ENCODE assay signal across 9 mouse cellular contexts in the genomic region with DNA sequence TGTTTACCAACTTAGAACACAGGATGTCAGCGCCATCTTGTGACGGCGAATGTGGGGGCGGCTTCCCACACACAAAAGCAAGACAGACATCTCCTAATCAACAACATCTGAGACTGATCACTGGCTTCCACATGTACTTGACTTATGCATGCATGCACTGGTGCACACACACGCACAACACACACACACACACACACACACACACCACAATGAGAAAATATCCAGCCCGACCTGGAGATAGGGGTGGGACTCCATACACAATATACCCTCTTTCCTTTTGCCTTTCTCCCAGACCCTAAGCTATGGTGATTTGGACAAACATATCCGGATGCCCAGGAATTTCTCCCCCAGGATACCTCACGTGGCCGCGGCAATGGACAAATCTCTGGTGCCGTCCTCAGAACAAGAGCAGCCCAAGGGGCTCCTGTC. TPM values are rescaled to one million over a fixed set of nuclear protein-coding genes. Genes with fewer than 3 reads are reported as not detected.
DNase-seq lines count a peak whose midpoint lies in the region; ATAC-seq and TF ChIP-seq lines count a peak whose summit lies in the region.
"Had no signal": no experiment of that assay in that cellular context is flagged by ENCODE, and none has a peak within 500 bp of the region (broad histone marks: within the 10 kb centered on the region; RNA-seq: fewer than 3 reads in every experiment).

No protein-coding gene starts in this region.

- no peak for TF ChIP-seq POLR2A in lung, adult 2 months (IDR thresholded peaks at IDR 0.05; ENCODE audit: borderline replicate concordance, extremely low read depth, low read depth, low read length)

- no peaks in the 10 kb centered on the region for H3K27me3 ChIP-seq in forebrain, embryonic 14.5 days (replicated peaks; ENCODE audit: control insufficient read depth, insufficient read depth, low read length)
- no peaks in the 10 kb centered on the region for H3K27me3 ChIP-seq in neural tube, embryonic 15.5 days (replicated peaks)

- 0 out of 2 replicates have a peak, but pooled peaks have one; percentile 6 for ATAC-seq in forebrain, embryonic 14.5 days
- ATAC-seq in neural tube, embryonic 15.5 days (ENCODE audit: low FRiP score): no peak

- no peaks in the 10 kb centered on the region for H3K9me3 ChIP-seq in forebrain, embryonic 14.5 days (replicated peaks; ENCODE audit: control insufficient read depth, low read length)
- H3K9me3 ChIP-seq in neural tube, embryonic 15.5 days (replicated peaks): no peaks in the 10 kb centered on the region
- H3K9me3 ChIP-seq: megakaryocyte, embryonic 14.5 days had no signal

- peak overlapping the region; percentile 25; the same call in 1 of the 2 replicates for H3K9ac ChIP-seq in forebrain, embryonic 14.5 days (ENCODE audit: low read length)
- peak overlapping the region; percentile 14; the same call in 1 of the 2 replicates for H3K9ac ChIP-seq in neural tube, embryonic 15.5 days (replicated peaks)

- peaks cover 12% of the 10 kb centered on the region for H3K4me1 ChIP-seq in forebrain, embryonic 14.5 days (ENCODE audit: control insufficient read depth, insufficient read depth, low read length)
- H3K4me1 ChIP-seq in lung, adult 2 months (ENCODE audit: control insufficient read depth, insufficient read depth, low read length): peaks cover 7% of the 10 kb centered on the region
- H3K4me1 ChIP-seq in neural tube, embryonic 15.5 days: peaks cover 23% of the 10 kb centered on the region

- peak overlapping the region; percentile 31; the same call in 1 of the 2 replicates for H3K4me2 ChIP-seq in forebrain, embryonic 14.5 days (ENCODE audit: low read length)
- H3K4me2 ChIP-seq in neural tube, embryonic 15.5 days: peak overlapping the region; percentile 41

- H3K4me3 ChIP-seq in forebrain, embryonic 14.5 days (ENCODE audit: low read depth, low read length): no peak overlapping the region
- H3K4me3 ChIP-seq in lung, adult 2 months (replicated peaks; ENCODE audit: extremely low read depth, low read depth, low read length): peak overlapping the region; percentile 74
- 0 out of 2 replicates have a peak overlapping the region, but pooled peaks have one; percentile 3 for H3K4me3 ChIP-seq in neural tube, embryonic 15.5 days (replicated peaks)
- H3K4me3 ChIP-seq: megakaryocyte, embryonic 14.5 days had no signal

- peak; percentile 50 for DNase-seq in spleen, adult 12 weeks (ENCODE audit: low spot score)
- no peak for DNase-seq in spleen, postnatal 14 days (ENCODE audit: low spot score in 2 of 2)
- peak; percentile 41 for DNase-seq in forebrain, embryonic 14.5 days (ENCODE audit: low spot score)
- DNase-seq in kidney, adult 11 months: peak; percentile 70
- DNase-seq in lung, adult 2 months: peak; percentile 15
- no peak for DNase-seq in gastrocnemius, postnatal 25 days
- DNase-seq in adrenal gland, postnatal 25 days: no peak

- peak overlapping the region; percentile 79 for H3K27ac ChIP-seq in forebrain, embryonic 14.5 days (ENCODE audit: low read depth, low read length)
- H3K27ac ChIP-seq in neural tube, embryonic 15.5 days (replicated peaks): peak overlapping the region; percentile 56

- WGBS in forebrain, embryonic 14.5 days: 58% methylated on average over 11 of the region's 11 CpGs
- 29% methylated on average over 11 of the region's 11 CpGs for WGBS in lung, adult 2 months
- WGBS in neural tube, embryonic 15.5 days: 48% methylated on average over 11 of the region's 11 CpGs

- TF ChIP-seq CTCF in lung, adult 2 months (IDR thresholded peaks at IDR 0.05; ENCODE audit: insufficient read depth, low read length): no peak

- H3K36me3 ChIP-seq in forebrain, embryonic 14.5 days (ENCODE audit: control insufficient read depth, insufficient read depth, low read length): no peaks in the 10 kb centered on the region
- H3K36me3 ChIP-seq in neural tube, embryonic 15.5 days: no peaks in the 10 kb centered on the region

RNA-seq across cellular contexts. Expression of gene Dcaf7, which starts 3.2 kb away (rescaled TPM):
- polyA plus RNA-seq in forebrain, embryonic 14.5 days (2014; fragmentation: Nextera tagmentation; extraction: Ambion mirVana): 76.2 and 93.6 TPM in 2 replicates
- 43.8 and 51.5 TPM in 2 replicates for polyA plus RNA-seq in lung, adult 2 months (2012; rRNA removed)
- polyA plus RNA-seq in neural tube, embryonic 15.5 days (2015; fragmentation: Nextera tagmentation; extraction: Ambion mirVana): 131 and 143 TPM in 2 replicates
- 10 to 100 TPM; 25.9 to 26.1 TPM for total RNA-seq in gastrocnemius, postnatal 25 days (2021)
- total RNA-seq in adrenal gland, postnatal 25 days (2021): 43.7 and 58.4 TPM in 2 replicates

RNA-seq across cellular contexts. Expression of gene Kcnh6, which starts 25.6 kb away (rescaled TPM):
- polyA plus RNA-seq in forebrain, embryonic 14.5 days (2014; fragmentation: Nextera tagmentation; extraction: Ambion mirVana): 0.48 and 0.57 TPM in 2 replicates
- polyA plus RNA-seq in lung, adult 2 months (2012; rRNA removed): 0.44 and 0.45 TPM in 2 replicates
- 3.6 and 4.2 TPM in 2 replicates for polyA plus RNA-seq in neural tube, embryonic 15.5 days (2015; fragmentation: Nextera tagmentation; extraction: Ambion mirVana)
- not detected for total RNA-seq in gastrocnemius, postnatal 25 days (2021)
- total RNA-seq in adrenal gland, postnatal 25 days (2021): 0.21 TPM in 1 of 2 replicates, not detected in the other

RNA-seq across cellular contexts. Expression of gene Taco1, which starts 32.4 kb away (rescaled TPM):
- 5.7 and 7.0 TPM in 2 replicates for polyA plus RNA-seq in forebrain, embryonic 14.5 days (2014; fragmentation: Nextera tagmentation; extraction: Ambion mirVana)
- polyA plus RNA-seq in lung, adult 2 months (2012; rRNA removed): 9.3 and 9.7 TPM in 2 replicates
- 8.0 and 9.5 TPM in 2 replicates for polyA plus RNA-seq in neural tube, embryonic 15.5 days (2015; fragmentation: Nextera tagmentation; extraction: Ambion mirVana)
- total RNA-seq in gastrocnemius, postnatal 25 days (2021): 10 to 100 TPM; 42.1 to 44.3 TPM
- 28.5 and 36.0 TPM in 2 replicates for total RNA-seq in adrenal gland, postnatal 25 days (2021)

RNA-seq across cellular contexts. Expression of gene Ace3, which starts 39.0 kb away (rescaled TPM):
- polyA plus RNA-seq in forebrain, embryonic 14.5 days (2014; fragmentation: Nextera tagmentation; extraction: Ambion mirVana): not detected in 2 replicates
- 2.2 and 2.4 TPM in 2 replicates for polyA plus RNA-seq in lung, adult 2 months (2012; rRNA removed)
- not detected in 2 replicates for polyA plus RNA-seq in neural tube, embryonic 15.5 days (2015; fragmentation: Nextera tagmentation; extraction: Ambion mirVana)
- total RNA-seq in gastrocnemius, postnatal 25 days (2021): not detected
- total RNA-seq in adrenal gland, postnatal 25 days (2021): not detected in 2 replicates

RNA-seq across cellular contexts. Expression of gene Map3k3, which starts 50.9 kb away (rescaled TPM):
- 9.0 and 11.0 TPM in 2 replicates for polyA plus RNA-seq in forebrain, embryonic 14.5 days (2014; fragmentation: Nextera tagmentation; extraction: Ambion mirVana)
- 52.6 and 61.6 TPM in 2 replicates for polyA plus RNA-seq in lung, adult 2 months (2012; rRNA removed)
- polyA plus RNA-seq in neural tube, embryonic 15.5 days (2015; fragmentation: Nextera tagmentation; extraction: Ambion mirVana): 13.1 and 15.9 TPM in 2 replicates
- 10 to 100 TPM; 18.5 to 20.8 TPM for total RNA-seq in gastrocnemius, postnatal 25 days (2021)
- 35.2 and 50.6 TPM in 2 replicates for total RNA-seq in adrenal gland, postnatal 25 days (2021)

Comparison
In these comparisons a context has a peak if more than half of its experiments do, and no peak if none do; other contexts are left out.
1. DNase-seq: peak in spleen, adult 12 weeks (single experiment), forebrain, embryonic 14.5 days (single experiment), kidney, adult 11 months (single experiment) and lung, adult 2 months (single experiment); none in spleen, postnatal 14 days (0 of 2), gastrocnemius, postnatal 25 days (single experiment) and adrenal gland, postnatal 25 days (single experiment).